ENCODE assay signal across 8 mouse cellular contexts in genomic region chr19:30031468-30031931, GRCm38 (mm10). TPM values are rescaled to one million over a fixed set of nuclear protein-coding genes. Genes with fewer than 3 reads are reported as not detected.
DNase-seq lines count a peak whose midpoint lies in the region; ATAC-seq and TF ChIP-seq lines count a peak whose summit lies in the region.

No protein-coding gene starts in this region.

- H3K4me3 ChIP-seq in layer of hippocampus, adult 2 months, result peak overlapping the region; percentile 84
- peak overlapping the region; percentile 99 for H3K4me3 ChIP-seq in hindbrain, embryonic 11.5 days (ENCODE audit: low read depth, low read length)
- H3K4me3 ChIP-seq in lung, embryonic 15.5 days, result peak overlapping the region; percentile 96

- peak overlapping the region; percentile 93; the same call in 1 of the 2 replicates for H3K27ac ChIP-seq in layer of hippocampus, adult 2 months
- H3K27ac ChIP-seq in hindbrain, embryonic 11.5 days (ENCODE audit: low read depth, low read length), result no peak overlapping the region
- H3K27ac ChIP-seq in lung, embryonic 15.5 days, result no peak overlapping the region

- no peaks in the 10 kb centered on the region for H3K9me3 ChIP-seq in hindbrain, embryonic 11.5 days (ENCODE audit: control insufficient read depth, low read length)
- no peaks in the 10 kb centered on the region for H3K9me3 ChIP-seq in lung, embryonic 15.5 days

- ATAC-seq in hindbrain, embryonic 11.5 days (ENCODE audit: low FRiP score), result no peak
- ATAC-seq in lung, embryonic 15.5 days (ENCODE audit: borderline replicate concordance, extremely low read depth, low FRiP score, low TSS enrichment), result no peak
- no peak for ATAC-seq in CD4-positive, CD25-positive, alpha-beta regulatory T cell, adult 4 months

- 4% methylated on average over 7 of the region's 7 CpGs for WGBS in hindbrain, embryonic 11.5 days
- under 1% methylated on average over 7 of the region's 7 CpGs for WGBS in lung, embryonic 15.5 days

- no peak for DNase-seq in layer of hippocampus, adult 2 months (ENCODE audit: low spot score in 2 of 2)
- DNase-seq in layer of hippocampus, adult 9-11 months, result no peak
- DNase-seq in embryo, embryonic 9.5 days (ENCODE audit: extremely low spot score), result peak; percentile 21
- no peak for DNase-seq in hindbrain, embryonic 11.5 days (ENCODE audit: low spot score)
- DNase-seq in thymus, postnatal 14 days, result no peak
- DNase-seq in ovary, adult 18-20 months (ENCODE audit: low spot score), result no peak

- no peaks in the 10 kb centered on the region for H3K36me3 ChIP-seq in hindbrain, embryonic 11.5 days (ENCODE audit: control insufficient read depth, insufficient read depth, low read length)
- H3K36me3 ChIP-seq in lung, embryonic 15.5 days, result no peaks in the 10 kb centered on the region

- H3K4me2 ChIP-seq in hindbrain, embryonic 11.5 days (replicated peaks; ENCODE audit: low read depth, low read length), result peak overlapping the region; percentile 58
- peak overlapping the region; percentile 82 for H3K4me2 ChIP-seq in lung, embryonic 15.5 days

- H3K9ac ChIP-seq in hindbrain, embryonic 11.5 days (ENCODE audit: low read depth, low read length), result peak overlapping the region; percentile 99
- peak overlapping the region; percentile 99 for H3K9ac ChIP-seq in lung, embryonic 15.5 days

- H3K27me3 ChIP-seq in hindbrain, embryonic 11.5 days (ENCODE audit: control insufficient read depth, insufficient read depth, low read length), result no peaks in the 10 kb centered on the region
- no peaks in the 10 kb centered on the region for H3K27me3 ChIP-seq in lung, embryonic 15.5 days

- no peak for TF ChIP-seq CTCF in layer of hippocampus, adult 2 months (conservative IDR thresholded peaks at IDR 0.05)

- peaks cover 3% of the 10 kb centered on the region for H3K4me1 ChIP-seq in hindbrain, embryonic 11.5 days (replicated peaks; ENCODE audit: control insufficient read depth, insufficient read depth, low read length)
- peaks cover 35% of the 10 kb centered on the region for H3K4me1 ChIP-seq in lung, embryonic 15.5 days

RNA-seq across cellular contexts. Expression of gene Uhrf2, which starts 1.2 kb away (rescaled TPM):
- 10 to 100 TPM; 63.5 to 69.5 TPM for total RNA-seq in layer of hippocampus, adult 2 months (2021)
- 84.6 and 90.4 TPM in 2 replicates for polyA plus RNA-seq in hindbrain, embryonic 11.5 days (2014; fragmentation: Nextera tagmentation; extraction: Ambion mirVana)
- polyA plus RNA-seq in lung, embryonic 15.5 days (2015; fragmentation: Nextera tagmentation; extraction: Ambion mirVana), result 66.6 and 69.2 TPM in 2 replicates
- polyA plus RNA-seq in CD4-positive, CD25-positive, alpha-beta regulatory T cell, adult 4 months (2017; shearing (Covaris generic)), result 10 to 100 TPM; 33.8 to 49.0 TPM

RNA-seq across cellular contexts. Expression of gene Trpd52l3, which starts 27.9 kb away (rescaled TPM):
- not detected for total RNA-seq in layer of hippocampus, adult 2 months (2021)
- not detected in 2 replicates for polyA plus RNA-seq in hindbrain, embryonic 11.5 days (2014; fragmentation: Nextera tagmentation; extraction: Ambion mirVana)
- polyA plus RNA-seq in lung, embryonic 15.5 days (2015; fragmentation: Nextera tagmentation; extraction: Ambion mirVana), result not detected in 2 replicates
- polyA plus RNA-seq in CD4-positive, CD25-positive, alpha-beta regulatory T cell, adult 4 months (2017; shearing (Covaris generic)), result not detected
